8 mouse cellular contexts compared by ENCODE assay signal in the genomic region with DNA sequence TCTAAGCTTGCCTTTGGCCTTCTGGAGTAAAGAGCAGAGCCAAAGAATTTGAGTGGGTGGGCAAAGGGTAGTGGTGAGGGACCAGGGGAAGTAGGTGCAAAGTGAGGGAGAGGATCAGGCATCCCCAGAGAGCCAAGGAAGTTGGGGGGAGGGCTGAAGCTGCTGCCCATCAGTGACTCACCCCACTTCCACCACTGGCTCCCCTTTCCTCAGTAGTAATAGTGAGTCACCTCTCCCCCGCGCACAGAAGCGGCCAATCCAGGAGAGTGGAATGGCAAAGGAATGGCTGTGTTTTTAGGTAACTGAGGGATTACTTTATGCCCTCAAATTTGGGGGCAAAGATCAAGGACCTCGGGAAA. TPM values are rescaled to one million over a fixed set of nuclear protein-coding genes. Genes with fewer than 3 reads are reported as not detected.
DNase-seq lines count a peak whose midpoint lies in the region; ATAC-seq and TF ChIP-seq lines count a peak whose summit lies in the region.

No protein-coding gene starts in this region.

- peak overlapping the region; percentile 99 for H3K4me2 ChIP-seq in forebrain, embryonic 14.5 days (ENCODE audit: low read length)
- H3K4me2 ChIP-seq in limb, embryonic 13.5 days (replicated peaks), result peak overlapping the region; percentile 99
- peak overlapping the region; percentile 89 for H3K4me2 ChIP-seq in neural tube, embryonic 14.5 days (ENCODE audit: low read depth, low read length)

- H3K9me3 ChIP-seq in MEL (replicated peaks; ENCODE audit: insufficient read depth, low read length), result no peaks in the 10 kb centered on the region
- no peaks in the 10 kb centered on the region for H3K9me3 ChIP-seq in forebrain, embryonic 14.5 days (replicated peaks; ENCODE audit: control insufficient read depth, low read length)
- no peaks in the 10 kb centered on the region for H3K9me3 ChIP-seq in limb, embryonic 13.5 days
- H3K9me3 ChIP-seq in neural tube, embryonic 14.5 days (ENCODE audit: control insufficient read depth, low read length), result no peaks in the 10 kb centered on the region

- intact Hi-C loops in gastrocnemius, adult 2 months (cut with DNase I), result loop anchor here (2.0 kb wide), 1 partner anchor 15 kb away; no protein-coding TSS in a partner anchor

- H3K9ac ChIP-seq in MEL (ENCODE audit: control insufficient read depth, low read depth, low read length, poor library complexity, severe bottlenecking), result peak overlapping the region; percentile 39
- no peak overlapping the region for H3K9ac ChIP-seq in forebrain, embryonic 14.5 days (ENCODE audit: low read length)
- H3K9ac ChIP-seq in limb, embryonic 13.5 days, result 0 out of 2 replicates have a peak overlapping the region, but pooled peaks have one; percentile 94
- no peak overlapping the region for H3K9ac ChIP-seq in neural tube, embryonic 14.5 days (replicated peaks; ENCODE audit: low read depth, low read length)

- WGBS in forebrain, embryonic 14.5 days, result 20% methylated on average over 4 of the region's 4 CpGs
- 20% methylated on average over 4 of the region's 4 CpGs for WGBS in limb, embryonic 13.5 days
- WGBS in neural tube, embryonic 14.5 days, result 19% methylated on average over 4 of the region's 4 CpGs
- WGBS in thymus, adult 2 months, result 50% methylated on average over 4 of the region's 4 CpGs

- H3K27me3 ChIP-seq in MEL (ENCODE audit: control insufficient read depth in 1 of 2, insufficient read depth in 2 of 2, low read length in 2 of 2), result no peaks in the 10 kb centered on the region
- H3K27me3 ChIP-seq in forebrain, embryonic 14.5 days (replicated peaks; ENCODE audit: control insufficient read depth, insufficient read depth, low read length), result no peaks in the 10 kb centered on the region
- no peaks in the 10 kb centered on the region for H3K27me3 ChIP-seq in limb, embryonic 13.5 days
- H3K27me3 ChIP-seq in neural tube, embryonic 14.5 days (ENCODE audit: control insufficient read depth, insufficient read depth, low read length), result 0 out of 2 replicates have a peak, but pooled peaks cover 2% of the 10 kb centered on the region
- no peaks in the 10 kb centered on the region; the same call in 1 of the 2 replicates for H3K27me3 ChIP-seq in thymus, adult 2 months (ENCODE audit: control insufficient read depth, insufficient read depth, low read length)

- H3K79me2 ChIP-seq in MEL (ENCODE audit: control insufficient read depth, insufficient read depth, low read length, poor library complexity), result peaks cover 31% of the 10 kb centered on the region

- no peak for TF ChIP-seq RAD21 in MEL (IDR thresholded peaks at IDR 0.05; ENCODE audit: low read depth, low read length)

- H3K36me3 ChIP-seq in MEL (ENCODE audit: control insufficient read depth in 1 of 2, insufficient read depth in 2 of 2, low read length in 2 of 2), result peaks cover 2 to 32% of the 10 kb centered on the region in 2 experiments; a peak in 3 of 4 replicates
- H3K36me3 ChIP-seq in forebrain, embryonic 14.5 days (ENCODE audit: control insufficient read depth, insufficient read depth, low read length), result no peaks in the 10 kb centered on the region
- peaks cover 11% of the 10 kb centered on the region; the same call in 1 of the 2 replicates for H3K36me3 ChIP-seq in limb, embryonic 13.5 days
- no peaks in the 10 kb centered on the region for H3K36me3 ChIP-seq in neural tube, embryonic 14.5 days (ENCODE audit: control insufficient read depth, insufficient read depth, low read length)
- no peaks in the 10 kb centered on the region for H3K36me3 ChIP-seq in thymus, adult 2 months (ENCODE audit: control insufficient read depth, insufficient read depth, low read length)

- TF ChIP-seq POLR2A in MEL (IDR thresholded peaks at IDR 0.05; ENCODE audit: control insufficient read depth in 1 of 2, insufficient read depth in 1 of 2, low read depth in 1 of 2, low read length in 2 of 2, poor library complexity in 1 of 2), result no peak
- no peak for TF ChIP-seq POLR2A in thymus, adult 2 months (IDR thresholded peaks at IDR 0.05; ENCODE audit: control insufficient read depth, extremely low read depth, insufficient read depth, low read length, poor library complexity)

- H3K27ac ChIP-seq in gastrocnemius, adult 2 months, result peak overlapping the region; percentile 98
- H3K27ac ChIP-seq in MEL (ENCODE audit: control insufficient read depth, low read depth, low read length), result peak overlapping the region; percentile 65
- H3K27ac ChIP-seq in forebrain, embryonic 14.5 days (ENCODE audit: low read depth, low read length), result no peak overlapping the region
- H3K27ac ChIP-seq in limb, embryonic 13.5 days, result peak overlapping the region; percentile 92
- no peak overlapping the region for H3K27ac ChIP-seq in neural tube, embryonic 14.5 days (ENCODE audit: low read depth, low read length)
- H3K27ac ChIP-seq in thymus, adult 2 months (ENCODE audit: control insufficient read depth, insufficient read depth, low read length), result no peak overlapping the region

- H3K4me3 ChIP-seq in gastrocnemius, adult 2 months, result peak overlapping the region; percentile 86
- H3K4me3 ChIP-seq in MEL (ENCODE audit: control insufficient read depth in 1 of 2, insufficient read depth in 1 of 2, low read depth in 2 of 2, low read length in 2 of 2), result peak overlapping the region; percentile 21 to 41
- peak overlapping the region; percentile 60; the same call in 1 of the 2 replicates for H3K4me3 ChIP-seq in forebrain, embryonic 14.5 days (ENCODE audit: low read depth, low read length)
- H3K4me3 ChIP-seq in limb, embryonic 13.5 days, result peak overlapping the region; percentile 86
- peak overlapping the region; percentile 64 for H3K4me3 ChIP-seq in neural tube, embryonic 14.5 days (ENCODE audit: low read depth, low read length)
- H3K4me3 ChIP-seq in thymus, adult 2 months (ENCODE audit: control insufficient read depth, insufficient read depth, low read length), result no peak overlapping the region

- H3K4me1 ChIP-seq in MEL (ENCODE audit: control insufficient read depth in 1 of 2, insufficient read depth in 2 of 2, low read length in 2 of 2), result peaks cover 9 to 46% of the 10 kb centered on the region in 2 experiments
- H3K4me1 ChIP-seq in forebrain, embryonic 14.5 days (ENCODE audit: control insufficient read depth, insufficient read depth, low read length), result peaks cover 2% of the 10 kb centered on the region; the same call in 1 of the 2 replicates
- H3K4me1 ChIP-seq in limb, embryonic 13.5 days, result peaks cover 68% of the 10 kb centered on the region
- H3K4me1 ChIP-seq in neural tube, embryonic 14.5 days (ENCODE audit: control insufficient read depth, insufficient read depth, low read length), result peaks cover 6% of the 10 kb centered on the region; the same call in 1 of the 2 replicates
- peaks cover 27% of the 10 kb centered on the region for H3K4me1 ChIP-seq in thymus, adult 2 months (replicated peaks; ENCODE audit: control insufficient read depth, insufficient read depth, low read length)

- DNase-seq in gastrocnemius, adult 2 months, result peak; percentile 63
- DNase-seq in gastrocnemius, postnatal 10 days, result no peak
- DNase-seq in MEL (ENCODE audit: low read depth, low spot score), result peak; percentile 88
- no peak for DNase-seq in forebrain, embryonic 14.5 days (ENCODE audit: low spot score)
- no peak for DNase-seq in thymus, adult 2 months
- DNase-seq in layer of hippocampus, adult 18-20 months (ENCODE audit: low spot score in 2 of 2), result no peak

- peak; percentile 16; the same call in 1 of the 2 replicates for ATAC-seq in forebrain, embryonic 14.5 days
- ATAC-seq in limb, embryonic 13.5 days (ENCODE audit: low FRiP score, low read depth), result peak; percentile 42; the same call in 1 of the 2 replicates
- ATAC-seq in neural tube, embryonic 14.5 days (ENCODE audit: low read depth), result no peak; the same call in 1 of the 2 replicates

- no peak for TF ChIP-seq EP300 in MEL (IDR thresholded peaks at IDR 0.05; ENCODE audit: low read depth in 1 of 2, low read length in 2 of 2)

- TF ChIP-seq CTCF in gastrocnemius, adult 2 months (IDR thresholded peaks at IDR 0.05), result no peak
- no peak for TF ChIP-seq CTCF in MEL (IDR thresholded peaks at IDR 0.05 in 2 of 3, conservative IDR thresholded peaks at IDR 0.05 in 1 of 3; ENCODE audit: control insufficient read depth in 1 of 3, insufficient read depth in 1 of 3, low read depth in 2 of 3, low read length in 3 of 3, poor library complexity in 1 of 3, severe bottlenecking in 1 of 3)
- no peak for TF ChIP-seq CTCF in thymus, adult 2 months (IDR thresholded peaks at IDR 0.05; ENCODE audit: borderline replicate concordance, control insufficient read depth, extremely low read depth, insufficient read depth, low read length, poor library complexity)

RNA-seq across cellular contexts. Expression of a gene that starts 6.3 kb away (rescaled TPM):
- total RNA-seq in gastrocnemius, adult 2 months (2021), result 10 to 100 TPM; 67.5 to 82.5 TPM
- 100 to 1,000 TPM; 189 to 213 TPM for total RNA-seq in gastrocnemius, postnatal 10 days (2021)
- total RNA-seq in MEL (2012; rRNA removed), result 388 and 394 TPM in 2 replicates
- polyA plus RNA-seq in MEL (2012; ENCODE audit: insufficient read depth in 1 of 2, insufficient read length in 2 of 2, low read depth in 1 of 2, low replicate concordance in 2 of 2, missing spikeins in 1 of 2), result 100 to 1,000 TPM; 128 to 302 TPM
- 18.0 and 28.5 TPM in 2 replicates for polyA plus RNA-seq in forebrain, embryonic 14.5 days (2014; fragmentation: Nextera tagmentation; extraction: Ambion mirVana)
- polyA plus RNA-seq in limb, embryonic 13.5 days (2015; fragmentation: Nextera tagmentation; extraction: Ambion mirVana), result 174 and 183 TPM in 2 replicates
- 41.0 and 41.4 TPM in 2 replicates for polyA plus RNA-seq in neural tube, embryonic 14.5 days (2014; fragmentation: Nextera tagmentation; extraction: Ambion mirVana)
- 59.3 and 61.1 TPM in 2 replicates for polyA plus RNA-seq in thymus, adult 2 months (2012; rRNA removed)
- 10 to 100 TPM; 36.5 to 40.2 TPM for total RNA-seq in layer of hippocampus, adult 18-20 months (2021)

RNA-seq across cellular contexts. Expression of a gene that starts 28.7 kb away (rescaled TPM):
- total RNA-seq in gastrocnemius, adult 2 months (2021), result under 1 TPM; 0.15 to 0.20 TPM
- 1 to 10 TPM; 3.0 to 6.3 TPM for total RNA-seq in gastrocnemius, postnatal 10 days (2021)
- 4.3 and 5.5 TPM in 2 replicates for total RNA-seq in MEL (2012; rRNA removed)
- 10 to 100 TPM in 1 of 2 experiments, not detected in 1; 10.1 TPM for polyA plus RNA-seq in MEL (2012; ENCODE audit: insufficient read depth in 1 of 2, insufficient read length in 2 of 2, low read depth in 1 of 2, low replicate concordance in 2 of 2, missing spikeins in 1 of 2)
- polyA plus RNA-seq in forebrain, embryonic 14.5 days (2014; fragmentation: Nextera tagmentation; extraction: Ambion mirVana), result 48.8 and 50.1 TPM in 2 replicates
- 32.9 and 33.9 TPM in 2 replicates for polyA plus RNA-seq in limb, embryonic 13.5 days (2015; fragmentation: Nextera tagmentation; extraction: Ambion mirVana)
- 34.0 and 35.3 TPM in 2 replicates for polyA plus RNA-seq in neural tube, embryonic 14.5 days (2014; fragmentation: Nextera tagmentation; extraction: Ambion mirVana)
- polyA plus RNA-seq in thymus, adult 2 months (2012; rRNA removed), result 22.0 and 24.2 TPM in 2 replicates
- total RNA-seq in layer of hippocampus, adult 18-20 months (2021), result 1 to 10 TPM; 2.0 to 2.2 TPM

RNA-seq across cellular contexts. Expression of a gene that starts 42.5 kb away (rescaled TPM):
- 1 to 10 TPM; 1.2 to 1.8 TPM for total RNA-seq in gastrocnemius, adult 2 months (2021)
- total RNA-seq in gastrocnemius, postnatal 10 days (2021), result 1 to 10 TPM; 2.3 to 3.7 TPM
- total RNA-seq in MEL (2012; rRNA removed), result 31.4 and 45.3 TPM in 2 replicates
- polyA plus RNA-seq in MEL (2012; ENCODE audit: insufficient read depth in 1 of 2, insufficient read length in 2 of 2, low read depth in 1 of 2, low replicate concordance in 2 of 2, missing spikeins in 1 of 2), result 10 to 100 TPM in 1 of 2 experiments, not detected in 1; 33.5 TPM
- 12.2 and 15.2 TPM in 2 replicates for polyA plus RNA-seq in forebrain, embryonic 14.5 days (2014; fragmentation: Nextera tagmentation; extraction: Ambion mirVana)
- polyA plus RNA-seq in limb, embryonic 13.5 days (2015; fragmentation: Nextera tagmentation; extraction: Ambion mirVana), result 7.9 and 9.9 TPM in 2 replicates
- 20.8 and 21.5 TPM in 2 replicates for polyA plus RNA-seq in neural tube, embryonic 14.5 days (2014; fragmentation: Nextera tagmentation; extraction: Ambion mirVana)
- 99.3 and 109 TPM in 2 replicates for polyA plus RNA-seq in thymus, adult 2 months (2012; rRNA removed)
- total RNA-seq in layer of hippocampus, adult 18-20 months (2021), result 10 to 100 TPM; 40.4 to 41.5 TPM

RNA-seq across cellular contexts. Expression of a gene that starts 44.6 kb away (rescaled TPM):
- not detected for total RNA-seq in gastrocnemius, adult 2 months (2021)
- total RNA-seq in gastrocnemius, postnatal 10 days (2021), result not detected
- 0.75 and 0.96 TPM in 2 replicates for total RNA-seq in MEL (2012; rRNA removed)
- polyA plus RNA-seq in MEL (2012; ENCODE audit: insufficient read depth in 1 of 2, insufficient read length in 2 of 2, low read depth in 1 of 2, low replicate concordance in 2 of 2, missing spikeins in 1 of 2), result 1 to 10 TPM in 1 of 2 experiments, not detected in 1; 1.9 TPM
- polyA plus RNA-seq in forebrain, embryonic 14.5 days (2014; fragmentation: Nextera tagmentation; extraction: Ambion mirVana), result not detected in 2 replicates
- 7.7 and 9.3 TPM in 2 replicates for polyA plus RNA-seq in limb, embryonic 13.5 days (2015; fragmentation: Nextera tagmentation; extraction: Ambion mirVana)
- not detected in 2 replicates for polyA plus RNA-seq in neural tube, embryonic 14.5 days (2014; fragmentation: Nextera tagmentation; extraction: Ambion mirVana)
- polyA plus RNA-seq in thymus, adult 2 months (2012; rRNA removed), result 6.3 and 9.3 TPM in 2 replicates
- not detected for total RNA-seq in layer of hippocampus, adult 18-20 months (2021)

RNA-seq across cellular contexts. Expression of a gene that starts 49.4 kb away (rescaled TPM):
- 100 to 1,000 TPM in 1 of 2 experiments, 10 to 100 TPM in 1; 70.9 to 104 TPM for total RNA-seq in gastrocnemius, adult 2 months (2021)
- total RNA-seq in gastrocnemius, postnatal 10 days (2021), result 10 to 100 TPM; 75.4 to 81.8 TPM
- total RNA-seq in MEL (2012; rRNA removed), result 125 and 127 TPM in 2 replicates
- 100 to 1,000 TPM in 1 of 2 experiments, not detected in 1; 188 TPM for polyA plus RNA-seq in MEL (2012; ENCODE audit: insufficient read depth in 1 of 2, insufficient read length in 2 of 2, low read depth in 1 of 2, low replicate concordance in 2 of 2, missing spikeins in 1 of 2)
- polyA plus RNA-seq in forebrain, embryonic 14.5 days (2014; fragmentation: Nextera tagmentation; extraction: Ambion mirVana), result 107 and 122 TPM in 2 replicates
- 147 and 154 TPM in 2 replicates for polyA plus RNA-seq in limb, embryonic 13.5 days (2015; fragmentation: Nextera tagmentation; extraction: Ambion mirVana)
- 97.0 and 106 TPM in 2 replicates for polyA plus RNA-seq in neural tube, embryonic 14.5 days (2014; fragmentation: Nextera tagmentation; extraction: Ambion mirVana)
- polyA plus RNA-seq in thymus, adult 2 months (2012; rRNA removed), result 128 and 141 TPM in 2 replicates
- 100 to 1,000 TPM; 112 to 113 TPM for total RNA-seq in layer of hippocampus, adult 18-20 months (2021)

Comparison
In these comparisons a context has a peak if more than half of its experiments do, and no peak if none do; other contexts are left out.
1. DNase-seq: peak in gastrocnemius, adult 2 months (single experiment) and MEL (single experiment); none in gastrocnemius, postnatal 10 days (single experiment), forebrain, embryonic 14.5 days (single experiment), thymus, adult 2 months (single experiment) and layer of hippocampus, adult 18-20 months (0 of 2).
2. H3K27ac ChIP-seq: peak in gastrocnemius, adult 2 months (single experiment), MEL (single experiment) and limb, embryonic 13.5 days (single experiment); none in forebrain, embryonic 14.5 days (single experiment), neural tube, embryonic 14.5 days (single experiment) and thymus, adult 2 months (single experiment).
3. H3K9ac ChIP-seq: peak in MEL (single experiment) and limb, embryonic 13.5 days (single experiment); none in forebrain, embryonic 14.5 days (single experiment) and neural tube, embryonic 14.5 days (single experiment).
4. Peak in every context shown above with its lines, with median percentiles within 50 percentile points of each other: H3K4me2 ChIP-seq.